Mouse (Mus musculus) retina, postnatal 1 day (tissue): ENCODE results near the gene Sde2.

Source experiments
- DNase-seq: peaks from one replicate; pipeline ENCODE4 v3.0.0-alpha.2; 2012

Sde2 gene

GRCm38 (mm10) chr1:180889172-180889571, 38.2 kb downstream of the Sde2 start:
- no peak for DNase-seq

- peak; percentile 38 for DNase-seq
Measured at GRCm38 (mm10) chr1:180889841-180890240, 38.9 kb downstream of the Sde2 start.

- no peak for DNase-seq
Measured at GRCm38 (mm10) chr1:180892808-180893207, 41.9 kb downstream of the Sde2 start, which contains the start of gene Lefty2. Lefty2 (plus strand) TSS chr1:180893108.

- DNase-seq: peak; percentile 32
Measured at GRCm38 (mm10) chr1:180894088-180894987, 43.4 kb downstream of the Sde2 start.

GRCm38 (mm10) chr1:180901107-180901506, 50.2 kb downstream of the Sde2 start:
- peak; percentile 78 for DNase-seq

GRCm38 (mm10) chr1:180902915-180903314, 52.0 kb downstream of the Sde2 start:
- DNase-seq: no peak

- no peak for DNase-seq
Measured at GRCm38 (mm10) chr1:180903666-180904038, 52.7 kb downstream of the Sde2 start.

GRCm38 (mm10) chr1:180904039-180904814, 53.3 kb downstream of the Sde2 start, which contains the start of gene Pycr2:
Pycr2 (plus strand) TSS chr1:180904293.
- DNase-seq: peak; percentile 96

- DNase-seq: no peak
Measured at GRCm38 (mm10) chr1:180904815-180905080, 53.8 kb downstream of the Sde2 start.

GRCm38 (mm10) chr1:180905307-180905706, 54.4 kb downstream of the Sde2 start:
- no peak for DNase-seq

GRCm38 (mm10) chr1:180905876-180906275, 54.9 kb downstream of the Sde2 start:
- no peak for DNase-seq

- no peak for DNase-seq
Measured at GRCm38 (mm10) chr1:180906461-180907147, 55.7 kb downstream of the Sde2 start.

GRCm38 (mm10) chr1:180911138-180911537, 60.2 kb downstream of the Sde2 start:
- DNase-seq: peak; percentile 29

GRCm38 (mm10) chr1:180911653-180912287, 60.8 kb downstream of the Sde2 start:
- DNase-seq: no peak

- DNase-seq: no peak
Measured at GRCm38 (mm10) chr1:180912792-180913191, 61.9 kb downstream of the Sde2 start.

GRCm38 (mm10) chr1:180913797-180914196, 62.9 kb downstream of the Sde2 start:
- no peak for DNase-seq

GRCm38 (mm10) chr1:180916425-180916824, 65.5 kb downstream of the Sde2 start:
- DNase-seq: no peak

GRCm38 (mm10) chr1:180917053-180917452, 66.1 kb downstream of the Sde2 start:
- no peak for DNase-seq
